Mouse (Mus musculus) limb, embryonic 12.5 days (tissue): Measurements from ENCODE around the gene Cdcp1. TPM values are rescaled to one million over a fixed set of nuclear protein-coding genes. Genes with fewer than 3 reads are reported as not detected.

Source experiments
- polyA plus RNA-seq: library from polyadenylated mRNA; unstranded; fragments of >200 nt; fragmentation: Nextera tagmentation; extraction: Ambion mirVana; gene quantifications from 2 replicates; pipeline ENCODE4 v1.2.1, GENCODE M21; 2016

Gene Cdcp1
- polyA plus RNA-seq, 1 experiment from 2014 or later = 3.8 TPM

Other genes with a start within 250 kb of the Cdcp1 start
- gene Tmem42, start 194.7 kb downstream of the Cdcp1 start, polyA plus RNA-seq = 15.9 and 19.5 TPM in 2 replicates
- gene Tgm4, start 181.3 kb downstream of the Cdcp1 start, polyA plus RNA-seq = 0.47 and 0.51 TPM in 2 replicates
- gene Zdhhc3, start 102.8 kb downstream of the Cdcp1 start, polyA plus RNA-seq = 74.4 TPM in 2 replicates
- gene Exosc7, start 102.8 kb downstream of the Cdcp1 start, polyA plus RNA-seq = 85.7 and 88.2 TPM in 2 replicates
- gene Clec3b, start 65.1 kb downstream of the Cdcp1 start, polyA plus RNA-seq = not detected in 2 replicates
- 15.3 and 17.0 TPM in 2 replicates for gene Tmem158, start 44.7 kb upstream of the Cdcp1 start, polyA plus RNA-seq
- 1,119 and 1,204 TPM in 2 replicates for gene Lars2, start 150.9 kb upstream of the Cdcp1 start, polyA plus RNA-seq